Mouse (Mus musculus): ENCODE results near the gene Kcnh6.

GRCm38 (mm10) chr11:106026465-106027151, 18.7 kb downstream of the Kcnh6 start:
- peak; percentile 96 for TF ChIP-seq CTCF (IDR thresholded peaks at IDR 0.05; ENCODE audit: borderline replicate concordance, control insufficient read depth, extremely low read depth, insufficient read depth, low read length, poor library complexity)
- TF ChIP-seq POLR2A (IDR thresholded peaks at IDR 0.05; ENCODE audit: control insufficient read depth, extremely low read depth, insufficient read depth, low read length, poor library complexity): no peak

All from thymus, adult 2 months (tissue).